Mouse (Mus musculus) liver, embryonic 16.5 days (tissue): ENCODE data around the gene Gpr3. TPM values are rescaled to one million over a fixed set of nuclear protein-coding genes. Genes with fewer than 3 reads are reported as not detected.

ENCODE experiments used
- ATAC-seq: fragments of 200-750 bp; cut with Nextera tagmentation; 2 replicates; pipeline ENCODE4 v1.8.0; 2017; ENCODE audit warnings: low read depth, mild to moderate bottlenecking, moderate number of reproducible peaks, moderate library complexity
- H3K27ac ChIP-seq: fragments of 300-500 bp; sonication (generic); 2 replicates; pipeline ENCODE4 v1.5.1; 2014; ENCODE audit warnings: mild to moderate bottlenecking, low read length
- H3K27me3 ChIP-seq: fragments of 300-500 bp; sonication (generic); 2 replicates; pipeline ENCODE4 v1.6.1; 2014; ENCODE audit warnings: low read depth, low read length, mixed read lengths; ENCODE audit not compliant: control insufficient read depth, insufficient read depth
- H3K36me3 ChIP-seq: fragments of 300-500 bp; sonication (generic); 2 replicates; pipeline ENCODE4 v1.6.1; 2014; ENCODE audit warnings: mild to moderate bottlenecking; ENCODE audit not compliant: control insufficient read depth, insufficient read depth
- H3K4me1 ChIP-seq: fragments of 300-500 bp; sonication (generic); 2 replicates; pipeline ENCODE4 v1.6.1; 2014; ENCODE audit warnings: low read depth, low read length, mixed read lengths; ENCODE audit not compliant: control insufficient read depth
- H3K4me2 ChIP-seq: fragments of 300-500 bp; sonication (generic); 2 replicates; pipeline ENCODE4 v1.6.1; 2014; ENCODE audit warnings: low read depth, low read length, mixed read lengths
- H3K4me3 ChIP-seq: fragments of 300-500 bp; sonication (generic); 2 replicates; pipeline ENCODE4 v1.5.1; 2014; ENCODE audit warnings: low read depth, mild to moderate bottlenecking, low read length
- H3K9ac ChIP-seq: fragments of 300-500 bp; sonication (generic); 2 replicates; pipeline ENCODE4 v1.6.1; 2014; ENCODE audit warnings: low read depth, low read length
- H3K9me3 ChIP-seq: fragments of 300-500 bp; sonication (generic); replicated peaks from 2 replicates; pipeline ENCODE4 v1.6.1; 2016; ENCODE audit warnings: low read length; ENCODE audit not compliant: control insufficient read depth
- WGBS: fragments of 180-500 bp; shearing (Covaris S2); extraction: QIAGEN DNeasy Blood & Tissue Kit; methylation state at CpG from one replicate; pipeline ENCODE4 v1.1.7; 2014; ENCODE audit not compliant: insufficient replicate concordance; 5-methylcytosine and 5-hydroxymethylcytosine counted together
- polyA plus RNA-seq: library from polyadenylated mRNA; unstranded; fragments of >200 nt; fragmentation: Nextera tagmentation; extraction: Ambion mirVana; gene quantifications from 2 replicates; pipeline ENCODE4 v1.2.1, GENCODE M21; 2015

The Gpr3 gene
- polyA plus RNA-seq, 1 experiment from 2014 or later, result not detected

DNA sequence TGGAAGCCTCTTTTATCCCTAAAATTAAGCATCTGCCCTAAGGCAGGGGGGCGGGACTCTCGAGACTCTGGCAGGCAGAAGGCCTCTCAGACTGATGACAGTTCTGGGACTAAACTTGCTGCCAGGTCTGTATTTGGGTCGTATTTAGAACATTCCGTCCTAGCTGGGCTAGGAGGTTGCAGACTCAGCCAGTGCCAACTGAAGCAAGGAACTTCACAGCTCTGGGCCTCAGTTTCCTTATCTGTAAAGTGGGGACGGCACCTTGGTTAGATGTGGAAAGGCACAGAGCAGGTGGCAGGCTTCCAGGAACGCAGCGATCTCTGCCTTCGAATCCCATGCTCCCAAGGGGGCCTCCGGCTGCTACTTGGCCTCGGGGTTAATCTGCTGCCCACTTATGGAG lies 13.7 kb upstream of the Gpr3 start:
- H3K4me3 ChIP-seq, result no peak overlapping the region
- H3K4me1 ChIP-seq, result peaks cover under 1% of the 10 kb centered on the region; the same call in 1 of the 2 replicates
- no peak overlapping the region for H3K27ac ChIP-seq
- no peak overlapping the region for H3K9ac ChIP-seq
- H3K27me3 ChIP-seq, result peaks cover 18% of the 10 kb centered on the region
- no peaks in the 10 kb centered on the region for H3K36me3 ChIP-seq
- H3K4me2 ChIP-seq, result no peak overlapping the region
- ATAC-seq, result no peak
- H3K9me3 ChIP-seq, result no peaks in the 10 kb centered on the region
- WGBS, result 65% methylated on average over 10 of the region's 10 CpGs

DNA sequence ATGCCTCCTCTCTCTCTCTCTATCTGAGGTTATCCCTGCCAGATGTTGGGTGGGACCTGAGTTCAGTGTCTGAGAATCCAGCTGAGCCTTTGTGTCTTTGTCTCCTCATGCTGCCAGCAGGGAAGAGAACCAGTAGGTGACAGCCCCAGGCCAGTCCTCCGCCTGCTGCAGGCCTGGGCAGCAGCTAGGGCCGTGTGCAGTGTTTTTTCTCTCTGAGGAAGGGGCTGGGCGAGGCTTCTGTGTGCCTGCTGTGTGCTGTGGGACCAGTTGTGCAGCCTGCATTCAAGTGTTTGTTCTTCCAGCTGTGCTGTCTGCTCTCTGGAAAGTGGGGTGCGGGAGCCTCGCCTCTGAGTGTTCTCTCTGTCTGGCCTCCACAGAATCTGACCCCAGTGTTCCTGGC lies 11.5 kb upstream of the Gpr3 start:
- ATAC-seq, result no peak
- Histone ChIP-seq H3K4me2 (no peak overlapping the region), H3K9me3 (no peaks in the 10 kb centered on the region), H3K4me3 (no peak overlapping the region), H3K36me3 (no peaks in the 10 kb centered on the region), H3K4me1 (peaks cover 6% of the 10 kb centered on the region), H3K27me3 (peaks cover 25% of the 10 kb centered on the region), H3K27ac (no peak overlapping the region), H3K9ac (no peak overlapping the region)
- 60% methylated on average over 5 of the region's 5 CpGs for WGBS

DNA sequence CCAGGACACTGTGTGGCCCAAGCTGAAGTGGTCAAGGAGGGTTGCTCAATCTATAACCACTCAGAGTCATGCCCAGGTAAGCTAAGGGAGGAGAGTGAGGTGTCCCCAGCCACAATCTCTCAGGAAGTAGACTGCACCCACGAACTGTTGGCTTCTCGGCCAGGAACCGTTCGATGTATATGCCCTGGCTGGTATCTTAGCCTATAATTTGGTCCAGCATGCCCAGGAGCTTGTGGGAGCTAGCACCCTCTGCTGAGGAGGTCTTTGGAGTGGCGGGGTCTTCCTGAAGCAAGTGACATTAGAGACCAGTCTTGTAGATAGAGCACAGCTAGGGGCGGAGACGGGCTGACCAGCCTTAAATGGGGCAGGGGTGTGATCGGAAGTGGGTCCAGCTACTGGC lies 9.4 kb upstream of the Gpr3 start:
- no peak overlapping the region for H3K4me2 ChIP-seq
- 71% methylated on average over 8 of the region's 8 CpGs for WGBS
- H3K9me3 ChIP-seq, result no peaks in the 10 kb centered on the region
- no peak for ATAC-seq
- H3K4me3 ChIP-seq, result no peak overlapping the region
- H3K9ac ChIP-seq, result no peak overlapping the region
- no peak overlapping the region for H3K27ac ChIP-seq
- H3K27me3 ChIP-seq, result peaks cover 29% of the 10 kb centered on the region
- peaks cover 6% of the 10 kb centered on the region for H3K4me1 ChIP-seq
- no peaks in the 10 kb centered on the region for H3K36me3 ChIP-seq

DNA sequence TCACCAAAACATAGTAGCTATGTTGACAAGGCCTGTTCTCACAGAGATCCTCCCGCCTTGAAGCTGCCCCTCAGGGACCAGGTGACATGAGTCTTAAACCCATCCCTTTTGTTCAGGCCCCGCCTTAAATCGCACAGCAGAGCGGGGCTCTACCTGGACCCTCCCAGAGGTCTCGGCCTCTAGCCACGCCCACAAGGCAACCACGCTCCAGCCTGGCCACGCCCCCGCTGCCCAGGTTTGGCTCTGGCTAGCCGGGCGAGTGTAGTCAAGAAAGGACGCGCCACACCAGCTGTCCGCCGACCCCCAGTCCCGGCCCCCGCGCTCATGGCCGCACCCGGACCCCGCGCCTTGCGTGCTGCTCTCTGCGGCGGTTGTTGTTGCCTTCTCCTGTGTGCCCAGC lies 8.3 kb upstream of the Gpr3 start:
- H3K4me2 ChIP-seq, result peak overlapping the region; percentile 51
- peaks cover 6% of the 10 kb centered on the region for H3K4me1 ChIP-seq
- H3K9me3 ChIP-seq, result no peaks in the 10 kb centered on the region
- no peak overlapping the region for H3K27ac ChIP-seq
- 5% methylated on average over 25 of the region's 25 CpGs for WGBS
- H3K27me3 ChIP-seq, result peaks cover 29% of the 10 kb centered on the region
- ATAC-seq, result 0 out of 2 replicates have a peak, but pooled peaks have one; percentile 21
- H3K36me3 ChIP-seq, result no peaks in the 10 kb centered on the region
- peak overlapping the region; percentile 25 for H3K4me3 ChIP-seq
- H3K9ac ChIP-seq, result no peak overlapping the region

- Histone ChIP-seq H3K4me1 (peaks cover 6% of the 10 kb centered on the region), H3K9me3 (no peaks in the 10 kb centered on the region), H3K4me3 (no peak overlapping the region), H3K4me2 (no peak overlapping the region), H3K27ac (no peak overlapping the region), H3K36me3 (no peaks in the 10 kb centered on the region), H3K9ac (no peak overlapping the region), H3K27me3 (peaks cover 40% of the 10 kb centered on the region)
- ATAC-seq, result no peak
- WGBS, result 42% methylated on average over 3 of the region's 3 CpGs
Observed at GRCm38 (mm10) chr4:133218745-133219144, 6.4 kb upstream of the Gpr3 start.

DNA sequence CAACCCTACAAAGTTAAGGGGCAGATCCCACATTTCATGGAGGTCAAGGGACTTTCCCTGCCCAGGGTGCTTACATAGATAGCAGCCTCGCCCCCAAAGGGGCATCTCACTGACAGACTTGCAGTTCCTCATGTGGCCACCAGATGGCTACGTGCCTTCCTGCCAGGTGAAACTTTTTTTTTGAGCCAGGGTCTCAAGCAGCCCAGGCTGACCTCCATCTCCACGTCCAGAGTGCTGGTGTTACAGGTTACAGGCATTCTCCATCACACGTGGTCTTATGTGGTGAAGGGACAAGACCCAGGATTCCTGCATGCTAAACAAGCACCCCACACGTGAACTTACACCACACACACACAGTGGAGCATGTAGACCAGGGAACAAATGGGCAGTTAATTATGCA lies 5.3 kb upstream of the Gpr3 start:
- H3K4me2 ChIP-seq, result no peak overlapping the region
- H3K9me3 ChIP-seq, result no peaks in the 10 kb centered on the region
- ATAC-seq, result no peak
- H3K27ac ChIP-seq, result no peak overlapping the region
- H3K27me3 ChIP-seq, result peaks cover 47% of the 10 kb centered on the region
- no peaks in the 10 kb centered on the region for H3K36me3 ChIP-seq
- no peak overlapping the region for H3K9ac ChIP-seq
- 5% methylated on average over 5 of the region's 5 CpGs for WGBS
- peaks cover 11% of the 10 kb centered on the region for H3K4me1 ChIP-seq
- H3K4me3 ChIP-seq, result no peak overlapping the region

DNA sequence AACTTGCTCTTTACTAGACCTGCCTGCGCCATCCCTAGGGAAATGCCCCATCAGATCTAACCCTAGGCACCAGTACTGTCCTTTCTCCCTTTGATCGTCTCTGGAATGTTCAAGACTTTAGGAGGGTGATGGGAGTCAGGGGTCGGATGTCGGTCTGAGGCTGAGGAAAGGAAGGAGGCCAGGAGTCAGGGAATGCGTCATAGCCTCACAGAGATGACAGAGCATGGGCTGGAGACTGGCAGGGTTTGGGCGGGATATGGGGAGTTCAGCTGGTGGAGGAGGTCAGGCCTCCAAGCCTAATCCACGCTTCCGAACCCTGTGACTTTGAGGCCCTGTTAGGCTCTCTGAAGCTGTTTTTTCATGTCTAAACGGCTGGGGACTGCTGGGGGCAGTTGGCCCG lies 1.3 kb upstream of the Gpr3 start:
- Histone ChIP-seq H3K9ac (no peak overlapping the region), H3K36me3 (no peaks in the 10 kb centered on the region), H3K4me1 (peaks cover 15% of the 10 kb centered on the region), H3K9me3 (no peaks in the 10 kb centered on the region), H3K4me3 (no peak overlapping the region), H3K4me2 (no peak overlapping the region), H3K27ac (no peak overlapping the region), H3K27me3 (peaks cover 53% of the 10 kb centered on the region)
- 26% methylated on average over 10 of the region's 10 CpGs for WGBS
- no peak for ATAC-seq

- H3K9ac ChIP-seq, result no peak overlapping the region
- no peak overlapping the region for H3K4me3 ChIP-seq
- no peak overlapping the region for H3K4me2 ChIP-seq
- no peak for ATAC-seq
- peaks cover 15% of the 10 kb centered on the region for H3K4me1 ChIP-seq
- no peaks in the 10 kb centered on the region for H3K9me3 ChIP-seq
- no peak overlapping the region for H3K27ac ChIP-seq
- H3K36me3 ChIP-seq, result no peaks in the 10 kb centered on the region
- H3K27me3 ChIP-seq, result peaks cover 52% of the 10 kb centered on the region
- WGBS, result 4% methylated on average over 9 of the region's 9 CpGs
Observed at GRCm38 (mm10) chr4:133213268-133213590, 893 bp upstream of the Gpr3 start.

DNA sequence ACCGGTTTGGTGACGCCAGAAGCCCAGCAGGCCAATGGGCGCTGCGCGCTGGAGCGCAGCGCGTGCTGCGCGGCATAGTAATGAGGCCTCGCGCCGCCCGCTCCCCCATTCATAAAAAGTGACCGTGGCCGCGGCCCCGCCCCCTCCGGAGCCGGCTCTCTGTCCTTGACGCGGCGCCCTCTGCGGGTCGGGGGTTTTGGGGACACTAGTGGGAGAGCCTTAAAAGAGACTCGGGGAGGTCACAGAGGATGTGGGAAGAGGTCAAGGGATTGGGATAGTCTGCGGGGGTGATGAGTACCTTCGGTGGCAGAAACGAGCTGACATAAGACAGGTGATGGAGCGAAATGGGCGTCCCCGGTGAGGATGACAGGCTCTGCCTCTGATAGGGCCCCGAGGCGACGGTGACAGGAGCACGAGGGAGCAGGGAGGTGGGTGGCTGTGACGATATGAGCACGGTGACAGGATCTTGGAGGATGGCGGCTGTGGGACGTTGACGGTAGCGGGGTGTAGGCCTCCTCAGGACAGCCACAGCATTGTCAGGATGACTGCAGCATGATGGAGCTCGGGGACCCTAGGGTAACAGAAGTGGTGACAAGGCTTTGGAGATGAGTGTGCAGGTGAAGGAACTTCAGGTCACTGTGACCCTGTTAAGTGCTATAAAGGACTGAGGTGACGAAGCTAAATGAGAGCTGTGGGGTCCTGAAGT lies 379 bp upstream of the Gpr3 start:
- WGBS, result 3% methylated on average over 44 of the region's 44 CpGs
- Histone ChIP-seq H3K27me3 (peaks cover 49% of the 10 kb centered on the region), H3K36me3 (no peaks in the 10 kb centered on the region)

More for the DNA sequence above, 379 bp upstream of the Gpr3 start:
- Histone ChIP-seq H3K4me3 (peak overlapping the region; percentile 61), H3K9me3 (no peaks in the 10 kb centered on the region), H3K27ac (no peak overlapping the region), H3K9ac (no peak overlapping the region), H3K4me1 (peaks cover 15% of the 10 kb centered on the region), H3K4me2 (peak overlapping the region; percentile 82)
- peak; percentile 83 for ATAC-seq
